Mouse (Mus musculus): ENCODE results near the gene Lrrd1.
"Not testable (repeated sequence)": the region's sequence is repeated elsewhere in the genome, so short reads cannot be mapped to it uniquely, and the experiment has no call there.

Lrrd1 gene

DNA sequence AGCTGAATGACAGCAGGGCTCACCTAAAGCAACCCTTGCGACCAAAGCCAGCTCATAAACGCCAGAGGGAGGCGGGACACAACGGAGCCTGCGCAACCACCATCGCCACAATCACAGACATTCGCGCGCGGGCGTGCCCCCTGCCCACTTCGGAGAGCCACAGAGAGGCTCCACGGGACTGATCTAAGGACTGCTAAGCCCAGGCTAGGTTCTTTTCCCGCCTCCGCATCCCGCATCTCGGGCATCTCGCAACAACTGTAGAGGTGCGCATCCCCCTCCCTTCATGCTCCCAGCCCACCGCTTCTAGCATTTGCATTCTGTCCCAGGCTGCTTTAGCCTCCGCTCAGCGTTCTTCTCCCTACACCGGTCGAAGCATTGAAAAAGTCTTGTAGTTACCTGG is at the start of gene Lrrd1:
Gene Lrrd1 (plus strand): TSS at position 148 of the 400 bp plus-strand sequence.
- no peak for DNase-seq

DNA sequence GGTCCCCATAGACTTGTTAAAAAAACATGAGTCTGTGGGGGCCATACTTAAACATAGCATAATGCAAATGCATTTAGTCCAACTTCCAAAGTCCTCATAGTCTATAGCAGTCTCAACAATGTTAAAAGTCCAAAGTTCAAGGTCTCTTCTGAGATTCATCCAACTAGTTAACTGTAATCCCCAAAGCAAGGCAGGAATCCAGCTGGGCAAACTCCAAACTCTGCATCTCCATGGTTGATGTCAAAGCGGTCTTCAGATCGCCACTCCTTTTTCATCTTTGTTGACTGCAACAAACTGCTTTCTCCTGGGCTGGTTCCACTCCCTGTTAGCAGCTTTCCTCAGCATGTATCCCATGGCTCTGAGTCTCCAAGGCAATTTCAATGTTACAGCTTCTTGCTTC is 47.9 kb upstream of the Lrrd1 start:
- DNase-seq: not testable (repeated sequence)

DNA sequence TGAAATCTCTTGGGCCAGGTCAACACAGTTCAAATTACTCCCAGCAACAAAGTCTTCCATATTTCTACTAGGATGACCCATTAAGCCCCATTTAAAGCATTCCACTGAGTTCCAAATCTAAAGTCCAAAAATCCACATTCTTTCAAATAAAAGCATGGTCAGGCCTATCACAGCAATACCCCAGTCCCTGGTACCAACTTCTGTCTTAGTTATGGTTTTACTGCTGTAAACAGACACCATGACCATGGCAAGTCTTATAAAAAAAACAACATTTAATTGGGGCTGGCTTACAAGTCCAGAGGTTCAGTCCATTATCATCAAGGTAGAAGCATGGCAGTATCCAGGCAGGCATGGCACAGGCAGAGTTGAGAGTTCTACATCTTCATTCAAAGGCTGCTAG is 46.3 kb upstream of the Lrrd1 start:
- DNase-seq: not testable (repeated sequence)

GRCm38 (mm10) chr5:3800041-3800440 is 44.9 kb upstream of the Lrrd1 start:
- DNase-seq: no peak

DNA sequence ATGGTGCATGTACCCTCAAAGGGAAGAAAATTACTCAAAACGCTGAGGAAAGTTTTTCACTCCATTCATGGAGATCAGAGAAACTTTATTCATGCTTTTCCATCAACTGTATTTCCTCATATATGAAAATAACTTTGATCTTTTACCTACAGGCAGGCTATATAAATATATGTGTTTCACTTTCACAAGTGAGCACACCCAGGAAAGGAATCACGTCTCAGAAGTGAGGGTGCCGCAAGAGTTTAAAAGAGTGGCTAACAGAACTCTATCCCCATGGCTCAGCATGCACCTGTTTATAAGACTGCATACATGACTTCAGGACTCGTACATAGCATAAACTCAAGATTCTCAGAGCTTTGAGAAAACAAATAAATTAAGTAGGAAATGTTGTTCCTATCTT is 44.1 kb upstream of the Lrrd1 start:
- no peak for DNase-seq

- DNase-seq: no peak
Observed at GRCm38 (mm10) chr5:3801672-3802432, 43.1 kb upstream of the Lrrd1 start.

GRCm38 (mm10) chr5:3802433-3803291 is 42.3 kb upstream of the Lrrd1 start, which contains the start of the genes Ankib1 and Krit1:
Gene Ankib1, minus strand, starts transcription at chr5:3802925.
Gene Krit1, plus strand, starts transcription at chr5:3803184.
- peak; percentile 91 to 92 for DNase-seq

- no peak for DNase-seq
Observed at GRCm38 (mm10) chr5:3803292-3804165, 41.4 kb upstream of the Lrrd1 start.

GRCm38 (mm10) chr5:3808472-3808871 is 36.5 kb upstream of the Lrrd1 start:
- DNase-seq: no peak

DNA sequence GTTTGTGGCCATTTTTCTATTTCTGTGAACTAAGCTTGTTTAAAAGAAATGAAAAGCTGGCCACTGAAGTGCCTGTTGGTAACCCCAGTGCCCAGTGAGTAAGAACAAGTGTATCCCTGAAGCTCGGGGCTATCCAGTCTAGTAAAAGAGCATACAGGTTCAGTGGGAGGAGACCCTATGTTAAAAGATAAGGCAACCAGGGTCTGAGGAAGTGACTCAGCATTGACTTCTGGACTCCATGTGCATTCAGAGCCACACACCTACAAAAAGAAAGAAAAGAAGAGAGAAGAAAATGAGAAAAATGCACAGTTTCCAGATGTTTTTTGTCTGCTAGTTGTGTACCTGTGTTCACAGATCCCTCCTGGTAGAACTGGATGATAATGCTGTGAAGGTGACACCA is 10.9 kb upstream of the Lrrd1 start:
- DNase-seq: no peak

DNA sequence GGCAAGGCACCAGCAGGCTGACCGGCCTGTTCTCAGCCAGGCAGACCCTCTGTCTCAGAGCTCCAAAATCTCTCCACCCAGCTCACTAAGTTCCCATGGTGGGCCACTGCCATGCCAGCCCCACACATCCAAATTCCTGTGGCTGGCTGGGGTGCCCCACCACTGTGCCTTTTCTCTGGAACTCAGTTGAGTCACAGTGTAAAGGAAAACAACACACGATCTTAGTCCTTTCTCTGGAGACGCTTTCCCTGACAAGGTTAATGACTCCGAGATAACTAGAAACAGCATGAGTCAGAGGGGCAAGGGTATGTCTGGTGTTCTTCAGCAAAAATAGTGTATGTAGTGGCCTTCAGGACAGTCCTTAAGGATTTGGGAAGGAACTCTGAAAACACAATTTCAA is 25.2 kb downstream of the Lrrd1 start:
- DNase-seq: no peak

DNA sequence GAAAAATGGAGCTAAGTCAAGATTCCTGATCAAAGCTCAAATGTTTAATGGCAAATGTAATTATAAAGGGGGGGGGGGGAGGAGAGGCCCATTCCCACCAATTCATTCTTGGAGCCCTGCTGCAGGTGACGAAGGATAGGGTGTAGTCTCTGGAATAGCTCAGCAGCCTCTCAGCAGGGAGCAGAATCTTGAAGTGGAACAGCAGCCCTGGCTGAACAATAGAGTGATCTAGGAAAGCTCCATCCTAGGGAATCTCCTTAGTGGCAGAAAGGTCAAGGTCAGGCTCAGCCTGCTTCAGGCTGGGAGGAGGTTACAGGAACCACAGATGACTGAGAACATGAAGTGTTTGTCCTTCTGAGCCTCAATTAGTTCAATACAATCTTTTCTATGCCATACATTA is 27.4 kb downstream of the Lrrd1 start:
- no peak for DNase-seq

DNA sequence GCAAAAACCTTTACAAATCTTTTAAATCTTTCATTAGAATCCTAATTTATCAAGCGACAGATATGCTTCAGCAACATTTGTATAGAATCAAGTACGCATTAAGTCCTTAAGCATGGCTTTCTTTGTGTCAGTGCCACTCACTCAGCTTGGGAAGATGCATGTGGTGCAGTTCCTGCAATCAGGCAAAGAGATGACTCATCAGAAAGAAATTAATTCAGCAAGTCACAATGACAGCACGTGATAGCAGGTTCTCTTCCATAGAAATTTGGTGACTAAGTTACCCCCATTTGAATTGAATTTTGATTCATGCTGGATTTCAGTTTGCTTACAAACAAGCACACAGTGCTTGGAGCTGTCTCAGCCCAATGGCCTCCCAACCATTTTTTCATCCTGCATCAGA is 28.5 kb downstream of the Lrrd1 start:
- DNase-seq: no peak

DNA sequence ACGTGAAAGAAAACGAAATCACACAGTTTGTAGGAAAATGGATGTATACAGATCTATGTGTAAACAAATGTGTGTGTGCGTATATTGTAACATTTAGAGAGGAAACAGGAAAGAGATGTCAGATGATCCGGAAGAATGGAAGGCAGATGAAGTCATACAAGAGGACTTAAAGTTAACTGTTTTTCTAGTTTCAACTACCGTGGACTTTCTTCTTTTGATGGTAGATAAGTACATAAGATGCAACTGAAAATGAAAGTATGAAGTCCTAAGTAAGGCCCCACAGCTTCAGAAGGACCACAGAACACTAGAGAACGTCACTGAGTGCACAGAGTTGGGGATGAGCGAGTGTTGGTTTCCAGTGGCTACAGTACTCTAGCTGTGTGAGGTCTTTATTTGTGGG is 41.9 kb downstream of the Lrrd1 start:
- DNase-seq: not testable (repeated sequence)

GRCm38 (mm10) chr5:3889201-3889600 is 44.2 kb downstream of the Lrrd1 start:
- no peak for DNase-seq

DNA sequence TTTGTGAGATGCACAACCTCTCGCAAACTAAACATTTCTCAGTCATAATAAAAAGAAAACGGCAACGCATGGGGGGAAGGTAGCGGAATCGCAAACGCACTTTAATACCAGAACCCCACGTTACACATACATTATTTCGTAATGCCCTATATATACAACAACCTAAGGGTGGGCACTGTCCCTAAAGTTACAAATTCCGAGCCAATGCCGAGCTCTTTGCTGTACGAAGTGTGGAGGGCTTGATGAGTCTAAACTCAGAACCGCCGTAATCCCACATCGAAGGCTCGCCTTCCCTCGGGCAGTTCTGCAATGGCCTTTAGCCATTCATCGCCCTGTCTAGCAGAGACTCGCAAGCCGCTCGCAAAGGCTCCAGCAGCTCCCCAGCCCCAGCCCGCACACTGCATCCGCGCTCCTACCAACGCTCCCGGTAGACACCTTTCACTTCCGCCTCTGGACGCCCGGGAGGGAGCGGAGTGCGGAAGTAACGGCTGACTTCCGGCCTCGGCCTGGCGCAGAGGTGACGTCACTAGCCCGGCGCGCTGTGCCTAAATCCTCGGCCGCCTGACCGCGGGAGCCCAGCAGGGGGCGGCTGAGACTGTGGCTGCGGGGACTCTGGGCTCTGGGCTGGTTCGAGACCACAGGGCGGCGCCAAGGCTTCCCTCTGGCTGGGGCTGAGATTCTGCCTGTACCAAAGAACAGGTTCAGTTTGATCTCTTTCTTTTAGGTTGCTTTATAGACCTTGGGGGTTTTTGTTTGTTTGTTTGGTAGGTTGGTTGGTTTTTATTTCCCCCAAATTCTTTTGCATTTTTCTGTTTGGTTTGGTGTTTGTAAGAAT is 48.7 kb downstream of the Lrrd1 start, which contains the start of gene Mterf1a:
Gene Mterf1a (minus strand): TSS at position 475 of the 835 bp plus-strand sequence.
- DNase-seq: peak; percentile 44 to 61

- DNase-seq: peak; percentile 3 to 11
Observed at GRCm38 (mm10) chr5:3894294-3894619, 49.3 kb downstream of the Lrrd1 start.

- no peak for DNase-seq
Observed at GRCm38 (mm10) chr5:3905471-3905870, 60.5 kb downstream of the Lrrd1 start.
